Mouse (Mus musculus) stomach, embryonic 14.5 days (tissue): ENCODE measurements around the gene Fmo1. TPM values are rescaled to one million over a fixed set of nuclear protein-coding genes. Genes with fewer than 3 reads are reported as not detected.
A peak's percentile ranks its signal among the peaks of the same experiment; 100 is the strongest.

ENCODE experiments used
- ATAC-seq: fragments of 200-750 bp; cut with Nextera tagmentation; 2 replicates; pipeline ENCODE4 v1.8.0; 2017; ENCODE audit warnings: low read depth, moderate TSS enrichment; ENCODE audit not compliant: insufficient number of reproducible peaks, insufficient read depth, low FRiP score
- H3K27ac ChIP-seq: fragments of 300-500 bp; sonication (generic); 2 replicates; pipeline ENCODE4 v1.5.1; 2014; ENCODE audit warnings: mild to moderate bottlenecking, low read length, moderate library complexity, mixed read lengths
- H3K27me3 ChIP-seq: fragments of 300-500 bp; sonication (generic); 2 replicates; pipeline ENCODE4 v1.6.1; 2014; ENCODE audit warnings: low read length, control low read depth, mixed read lengths; ENCODE audit not compliant: control insufficient read depth, insufficient read depth
- H3K36me3 ChIP-seq: fragments of 300-500 bp; sonication (generic); 2 replicates; pipeline ENCODE4 v1.6.1; 2014; ENCODE audit warnings: mild to moderate bottlenecking, control low read depth, low read length, moderate library complexity, mixed read lengths; ENCODE audit not compliant: control insufficient read depth, insufficient read depth
- H3K4me1 ChIP-seq: fragments of 300-500 bp; sonication (generic); 2 replicates; pipeline ENCODE4 v1.6.1; 2014; ENCODE audit warnings: low read length, control low read depth, mixed read lengths; ENCODE audit not compliant: control insufficient read depth, insufficient read depth
- H3K4me2 ChIP-seq: fragments of 300-500 bp; sonication (generic); replicated peaks from 2 replicates; pipeline ENCODE4 v1.6.1; 2014; ENCODE audit warnings: low read depth, low read length, control low read depth
- H3K4me3 ChIP-seq: fragments of 300-500 bp; sonication (generic); 2 replicates; pipeline ENCODE4 v1.5.1; 2014; ENCODE audit warnings: low read depth, low read length, control low read depth
- H3K9ac ChIP-seq: fragments of 300-500 bp; sonication (generic); replicated peaks from 2 replicates; pipeline ENCODE4 v1.6.1; 2014; ENCODE audit warnings: low read depth, mild to moderate bottlenecking, control low read depth, low read length, moderate library complexity, mixed read lengths
- H3K9me3 ChIP-seq: fragments of 300-500 bp; sonication (generic); 2 replicates; pipeline ENCODE4 v1.6.1; 2016; ENCODE audit warnings: low read depth, low read length, control low read depth; ENCODE audit not compliant: control insufficient read depth
- WGBS: fragments of 180-500 bp; shearing (Covaris S2); extraction: QIAGEN DNeasy Blood & Tissue Kit; methylation state at CpG from one replicate; pipeline ENCODE4 v1.1.7; 2014; 5-methylcytosine and 5-hydroxymethylcytosine counted together
- polyA plus RNA-seq: library from polyadenylated mRNA; unstranded; fragments of >200 nt; fragmentation: Nextera tagmentation; extraction: Ambion mirVana; gene quantifications from 2 replicates; pipeline ENCODE4 v1.2.1, GENCODE M21; 2014

Fmo1 gene
- polyA plus RNA-seq, 1 experiment from 2014 or later: 7.0 TPM

DNA sequence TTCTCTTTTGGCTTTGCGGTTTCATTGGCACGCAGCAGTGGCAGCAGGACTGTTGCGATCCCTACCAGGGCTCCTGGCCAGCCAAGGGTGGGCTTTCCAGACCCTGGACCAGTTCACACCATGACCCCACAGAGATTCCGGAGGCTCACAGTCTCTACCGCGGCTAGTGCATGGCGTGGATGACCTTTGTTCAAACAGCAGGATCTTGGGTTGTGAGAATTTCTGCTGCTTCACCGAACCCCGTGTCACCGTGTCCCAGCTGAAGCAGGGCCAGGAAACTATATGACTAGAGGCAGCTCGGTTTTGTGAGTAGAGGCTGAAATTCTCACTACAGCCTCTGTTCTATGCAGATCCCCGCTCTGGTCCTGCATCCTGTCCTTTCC lies 7.7 kb downstream of the Fmo1 start:
- H3K27me3 ChIP-seq: no peaks in the 10 kb centered on the region
- no peak overlapping the region for H3K9ac ChIP-seq
- no peaks in the 10 kb centered on the region for H3K36me3 ChIP-seq
- no peak for ATAC-seq
- H3K27ac ChIP-seq: peak overlapping the region; percentile 71; the same call in 1 of the 2 replicates
- H3K4me2 ChIP-seq: no peak overlapping the region
- H3K4me3 ChIP-seq: no peak overlapping the region
- H3K9me3 ChIP-seq: no peaks in the 10 kb centered on the region
- H3K4me1 ChIP-seq: 0 out of 2 replicates have a peak, but pooled peaks cover 4% of the 10 kb centered on the region
- 77% methylated on average over 12 of the region's 12 CpGs for WGBS

- 0 out of 2 replicates have a peak, but pooled peaks cover 8% of the 10 kb centered on the region for H3K4me1 ChIP-seq
- H3K9ac ChIP-seq: no peak overlapping the region
- H3K27me3 ChIP-seq: no peaks in the 10 kb centered on the region
- no peaks in the 10 kb centered on the region for H3K36me3 ChIP-seq
- WGBS: 62% methylated on average over 18 of the region's 18 CpGs
- no peak overlapping the region for H3K4me2 ChIP-seq
- ATAC-seq: no peak
- H3K27ac ChIP-seq: peak overlapping the region; percentile 71; the same call in 1 of the 2 replicates
- no peaks in the 10 kb centered on the region for H3K9me3 ChIP-seq
- no peak overlapping the region for H3K4me3 ChIP-seq
Measured at GRCm38 (mm10) chr1:162857766-162858747, 8.4 kb downstream of the Fmo1 start.

- Histone ChIP-seq H3K4me1 (0 out of 2 replicates have a peak, but pooled peaks cover 4% of the 10 kb centered on the region), H3K27me3 (no peaks in the 10 kb centered on the region), H3K9me3 (no peaks in the 10 kb centered on the region), H3K9ac (no peak overlapping the region), H3K4me3 (no peak overlapping the region), H3K4me2 (no peak overlapping the region), H3K27ac (no peak overlapping the region), H3K36me3 (no peaks in the 10 kb centered on the region)
- 45% methylated on average over 3 of the region's 3 CpGs for WGBS
- no peak for ATAC-seq
Measured at GRCm38 (mm10) chr1:162853812-162854482, 12.5 kb downstream of the Fmo1 start.

DNA sequence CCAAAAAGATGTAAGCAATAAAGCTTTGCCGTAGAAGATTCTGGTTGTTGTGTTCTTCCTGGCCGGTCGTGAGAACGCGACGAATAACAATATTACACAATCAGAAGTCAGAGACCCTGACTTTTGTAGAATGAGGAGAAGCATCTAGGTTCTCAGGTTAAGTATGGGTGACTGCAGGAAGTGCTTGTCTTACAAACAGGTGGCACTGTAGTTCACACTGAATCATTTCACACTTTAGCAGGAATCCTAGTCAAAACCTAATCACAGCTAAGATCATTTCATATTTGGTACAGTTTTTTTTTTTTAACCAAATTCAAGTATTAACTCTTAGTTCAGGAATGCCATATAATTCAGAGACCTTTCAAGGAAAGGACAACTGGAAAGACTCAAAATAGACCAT lies 18.9 kb downstream of the Fmo1 start:
- Histone ChIP-seq H3K9me3 (no peaks in the 10 kb centered on the region), H3K27ac (no peak overlapping the region), H3K4me2 (no peak overlapping the region), H3K9ac (no peak overlapping the region), H3K4me1 (no peaks in the 10 kb centered on the region), H3K36me3 (no peaks in the 10 kb centered on the region), H3K27me3 (no peaks in the 10 kb centered on the region), H3K4me3 (no peak overlapping the region)
- ATAC-seq: no peak
- 95% methylated on average over 6 of the region's 6 CpGs for WGBS

- Histone ChIP-seq H3K9me3 (no peaks in the 10 kb centered on the region), H3K27me3 (no peaks in the 10 kb centered on the region), H3K36me3 (no peaks in the 10 kb centered on the region), H3K4me1 (no peaks in the 10 kb centered on the region), H3K9ac (no peak overlapping the region), H3K27ac (no peak overlapping the region), H3K4me2 (no peak overlapping the region), H3K4me3 (no peak overlapping the region)
- ATAC-seq: no peak
- 92% methylated on average over 9 of the region's 9 CpGs for WGBS
Measured at GRCm38 (mm10) chr1:162840211-162840610, 26.2 kb downstream of the Fmo1 start.

DNA sequence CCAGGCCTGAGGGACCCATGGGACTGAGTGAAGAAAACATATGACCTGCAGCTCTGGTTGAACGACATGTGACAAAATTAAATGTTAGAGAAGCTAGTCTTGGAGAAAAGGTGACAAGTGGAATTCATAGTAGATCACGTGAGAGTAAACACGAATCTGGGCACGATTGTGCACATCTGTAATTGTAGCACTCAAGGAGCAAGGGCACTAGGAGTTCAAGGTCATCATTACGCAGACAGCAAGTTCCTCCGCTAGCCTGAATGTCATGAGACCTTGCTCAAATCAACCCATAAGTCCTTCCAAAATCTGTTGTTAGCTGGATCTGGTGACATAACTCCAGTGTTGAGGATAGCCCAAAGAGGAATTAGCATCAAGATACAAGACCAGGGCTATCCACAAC lies 27.4 kb downstream of the Fmo1 start:
- ATAC-seq: no peak
- Histone ChIP-seq H3K9me3 (no peaks in the 10 kb centered on the region), H3K27me3 (no peaks in the 10 kb centered on the region), H3K4me1 (no peaks in the 10 kb centered on the region), H3K9ac (no peak overlapping the region), H3K4me2 (no peak overlapping the region), H3K4me3 (no peak overlapping the region), H3K27ac (no peak overlapping the region), H3K36me3 (no peaks in the 10 kb centered on the region)
- WGBS: 92% methylated on average over 6 of the region's 6 CpGs

DNA sequence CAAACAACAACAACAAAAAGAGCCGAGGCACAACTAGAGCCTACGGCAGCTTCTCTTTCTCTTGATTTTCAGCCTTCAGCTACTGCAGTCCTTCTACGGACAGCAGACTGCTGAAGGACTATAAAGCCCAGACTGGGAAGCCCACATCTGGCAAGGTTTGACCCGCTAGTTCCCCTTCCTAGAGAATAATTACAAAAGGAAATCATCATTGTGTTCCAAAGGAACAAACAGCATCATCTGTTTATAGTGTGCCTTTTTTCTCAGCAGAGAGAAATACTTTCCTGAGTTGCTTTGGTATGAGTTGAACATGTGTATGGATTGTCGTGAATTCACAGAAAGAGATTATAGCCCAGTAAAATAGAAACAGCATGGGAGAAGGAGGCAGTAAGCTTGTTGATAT lies 32.1 kb downstream of the Fmo1 start:
- no peak for ATAC-seq
- no peaks in the 10 kb centered on the region for H3K36me3 ChIP-seq
- no peaks in the 10 kb centered on the region for H3K9me3 ChIP-seq
- no peaks in the 10 kb centered on the region for H3K27me3 ChIP-seq
- H3K4me2 ChIP-seq: no peak overlapping the region
- no peak overlapping the region for H3K4me3 ChIP-seq
- H3K4me1 ChIP-seq: no peaks in the 10 kb centered on the region
- H3K27ac ChIP-seq: no peak overlapping the region
- H3K9ac ChIP-seq: no peak overlapping the region
- WGBS: 79% methylated on average over 5 of the region's 5 CpGs

- H3K4me3 ChIP-seq: no peak overlapping the region
- 53% methylated on average over 5 of the region's 5 CpGs for WGBS
- no peak for ATAC-seq
- H3K9me3 ChIP-seq: no peaks in the 10 kb centered on the region
- no peak overlapping the region for H3K4me2 ChIP-seq
- no peaks in the 10 kb centered on the region for H3K4me1 ChIP-seq
- no peaks in the 10 kb centered on the region for H3K27me3 ChIP-seq
- H3K27ac ChIP-seq: no peak overlapping the region
- no peak overlapping the region for H3K9ac ChIP-seq
- no peaks in the 10 kb centered on the region for H3K36me3 ChIP-seq
Measured at GRCm38 (mm10) chr1:162832574-162832953, 33.8 kb downstream of the Fmo1 start.
